Mouse (Mus musculus) heart, embryonic 14.5 days (tissue): Measurements from ENCODE around the gene Ppp6r3. TPM values are rescaled to one million over a fixed set of nuclear protein-coding genes. Genes with fewer than 3 reads are reported as not detected.

ENCODE experiments used
- ATAC-seq: fragments of 200-750 bp; cut with Nextera tagmentation; 2 replicates; pipeline ENCODE4 v1.8.0; 2017; ENCODE audit warnings: low read depth, moderate TSS enrichment; ENCODE audit not compliant: insufficient number of reproducible peaks, insufficient read depth, low FRiP score
- H3K27ac ChIP-seq, 2 experiments: fragments of 200-500 bp in 1 of 2; fragments of 300-500 bp in 1 of 2; sonication (generic) in 1 of 2; replicated peaks in 1 of 2; 2 replicates each; pipeline ENCODE4 v1.5.1; 2012 to 2014; ENCODE audit warnings: low read depth in 2 of 2, low read length in 2 of 2, control low read depth in 1 of 2, mild to moderate bottlenecking in 1 of 2, mixed read lengths in 1 of 2; ENCODE audit not compliant: control insufficient read depth in 1 of 2, insufficient read depth in 1 of 2
- H3K27me3 ChIP-seq: fragments of 300-500 bp; sonication (generic); 2 replicates; pipeline ENCODE4 v1.6.1; 2014; ENCODE audit warnings: mild to moderate bottlenecking, low read length, control low read depth; ENCODE audit not compliant: control insufficient read depth, insufficient read depth
- H3K36me3 ChIP-seq: fragments of 300-500 bp; sonication (generic); 2 replicates; pipeline ENCODE4 v1.6.1; 2014; ENCODE audit warnings: mild to moderate bottlenecking, control low read depth, low read length, mixed read lengths; ENCODE audit not compliant: control insufficient read depth, insufficient read depth
- H3K4me1 ChIP-seq, 2 experiments: fragments of 200-500 bp in 1 of 2; fragments of 300-500 bp in 1 of 2; sonication (generic) in 1 of 2; 2 replicates each; pipeline ENCODE4 v1.6.1; 2012 to 2014; ENCODE audit warnings: low read length in 2 of 2, control low read depth in 1 of 2, mixed read lengths in 1 of 2; ENCODE audit not compliant: control insufficient read depth in 2 of 2, insufficient read depth in 2 of 2
- H3K4me2 ChIP-seq: fragments of 300-500 bp; sonication (generic); 2 replicates; pipeline ENCODE4 v1.6.1; 2014; ENCODE audit warnings: mild to moderate bottlenecking, low read length
- H3K4me3 ChIP-seq, 2 experiments: fragments of 200-500 bp in 1 of 2; fragments of 300-500 bp in 1 of 2; sonication (generic) in 1 of 2; 2 replicates each; pipeline ENCODE4 v1.5.1; 2012 to 2014; ENCODE audit warnings: low read length in 2 of 2, mild to moderate bottlenecking in 2 of 2, control low read depth in 1 of 2, low read depth in 1 of 2, moderate library complexity in 1 of 2; ENCODE audit not compliant: control insufficient read depth in 1 of 2, insufficient read depth in 1 of 2
- H3K9ac ChIP-seq: fragments of 300-500 bp; sonication (generic); 2 replicates; pipeline ENCODE4 v1.6.1; 2014; ENCODE audit warnings: mild to moderate bottlenecking, low read length
- H3K9me3 ChIP-seq: fragments of 300-500 bp; sonication (generic); 2 replicates; pipeline ENCODE4 v1.6.1; 2016; ENCODE audit warnings: low read length, control low read depth; ENCODE audit not compliant: control insufficient read depth
- WGBS: fragments of 180-500 bp; shearing (Covaris S2); extraction: QIAGEN DNeasy Blood & Tissue Kit; methylation state at CpG from one replicate; pipeline ENCODE4 v1.1.7; 2014; 5-methylcytosine and 5-hydroxymethylcytosine counted together
- polyA plus RNA-seq: library from polyadenylated mRNA; unstranded; fragments of >200 nt; fragmentation: Nextera tagmentation; extraction: Ambion mirVana; gene quantifications from 2 replicates; pipeline ENCODE4 v1.2.1, GENCODE M21; 2014

The Ppp6r3 gene
- polyA plus RNA-seq, 1 experiment from 2014 or later: 55.6 TPM

DNA sequence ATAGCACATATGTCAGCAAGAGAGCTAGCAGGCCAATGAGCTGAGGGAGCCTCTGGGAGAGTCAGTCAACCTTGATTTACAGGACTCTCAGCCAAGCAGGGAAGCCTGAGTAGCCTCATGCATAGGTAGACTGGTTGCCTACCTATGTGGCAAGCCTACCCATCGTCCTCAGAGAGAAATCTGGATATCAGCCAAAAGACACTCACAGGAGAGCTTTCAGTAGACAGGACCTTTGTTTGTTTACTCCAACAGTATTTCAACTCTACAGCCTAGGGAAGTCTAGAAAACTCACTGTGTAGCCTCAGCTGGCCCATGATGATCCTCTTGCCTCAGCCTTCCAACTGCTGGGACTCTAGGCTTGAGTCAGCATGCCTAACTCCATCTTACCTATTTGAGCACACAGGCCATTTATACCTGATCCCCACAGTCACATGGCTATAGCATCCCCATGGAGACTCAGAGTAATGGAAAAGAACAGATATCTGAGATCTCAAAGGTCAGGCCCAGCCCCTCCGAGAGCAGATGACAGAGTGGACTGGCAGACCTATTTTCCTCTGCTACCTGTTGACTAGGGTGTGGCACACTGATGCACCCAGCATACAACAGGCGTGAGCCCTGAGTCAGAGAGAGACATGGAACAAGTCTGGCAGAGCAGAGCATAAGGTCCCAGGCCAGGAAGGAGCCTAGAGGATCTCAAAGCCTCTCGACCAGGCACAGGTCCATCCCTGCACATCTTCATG lies 37.2 kb upstream of the Ppp6r3 start:
- H3K4me2 ChIP-seq: no peak overlapping the region
- no peak for ATAC-seq
- peaks cover 8 to 17% of the 10 kb centered on the region in 2 experiments for H3K4me1 ChIP-seq
- H3K9ac ChIP-seq: no peak overlapping the region
- H3K9me3 ChIP-seq: no peaks in the 10 kb centered on the region
- 84% methylated on average over 4 of the region's 4 CpGs for WGBS
- H3K27ac ChIP-seq: no peak overlapping the region
- H3K36me3 ChIP-seq: peaks cover 67% of the 10 kb centered on the region
- no peaks in the 10 kb centered on the region for H3K27me3 ChIP-seq
- no peak overlapping the region for H3K4me3 ChIP-seq

DNA sequence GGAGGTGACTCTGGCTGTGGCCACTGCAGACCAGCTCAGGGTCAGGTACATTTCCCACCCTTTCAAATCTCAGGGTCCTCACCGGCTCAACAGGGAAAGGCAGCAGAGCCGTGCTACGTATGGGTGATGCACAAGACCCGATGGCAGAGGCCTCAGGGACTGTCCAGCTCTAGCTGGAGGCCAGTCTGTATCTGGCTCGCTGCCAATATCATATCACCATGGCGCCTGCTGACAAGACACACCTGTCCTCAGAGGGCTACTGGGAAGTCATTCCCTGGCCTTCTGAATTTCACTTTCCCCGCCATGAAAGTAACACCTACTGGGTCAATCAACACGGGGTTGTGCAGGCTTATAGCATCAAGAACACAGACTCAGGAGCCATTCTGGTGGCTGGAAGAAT lies 36.2 kb upstream of the Ppp6r3 start:
- H3K4me2 ChIP-seq: no peak overlapping the region
- H3K9me3 ChIP-seq: no peaks in the 10 kb centered on the region
- H3K27ac ChIP-seq: no peak overlapping the region
- H3K27me3 ChIP-seq: no peaks in the 10 kb centered on the region
- no peak overlapping the region for H3K4me3 ChIP-seq
- peaks cover 63% of the 10 kb centered on the region for H3K36me3 ChIP-seq
- 63% methylated on average over 8 of the region's 8 CpGs for WGBS
- no peak overlapping the region for H3K9ac ChIP-seq
- peaks cover 8 to 17% of the 10 kb centered on the region in 2 experiments for H3K4me1 ChIP-seq
- ATAC-seq: no peak

DNA sequence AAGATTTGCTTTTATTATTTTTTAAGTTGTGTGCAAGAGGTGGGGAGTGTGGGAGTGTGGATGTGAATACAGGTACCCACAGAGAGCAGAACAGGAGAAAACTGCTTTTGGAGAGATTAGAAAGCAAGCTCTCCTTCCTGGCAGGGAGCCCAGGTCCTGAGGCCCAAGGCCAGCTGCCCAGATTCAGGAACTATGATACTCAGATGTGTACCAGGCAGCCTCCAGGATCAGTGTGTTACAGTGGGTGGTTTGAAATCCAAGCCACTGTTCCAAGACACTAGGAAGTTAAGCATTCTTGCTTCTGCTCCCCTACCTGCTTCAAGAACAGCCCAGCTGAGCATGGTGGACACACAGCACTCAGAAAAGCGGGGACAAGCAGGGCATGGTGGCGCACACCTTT lies 35.3 kb upstream of the Ppp6r3 start:
- Histone ChIP-seq H3K27ac (no peak overlapping the region), H3K27me3 (no peaks in the 10 kb centered on the region), H3K4me3 (no peak overlapping the region), H3K4me2 (no peak overlapping the region), H3K9me3 (no peaks in the 10 kb centered on the region), H3K36me3 (peaks cover 67% of the 10 kb centered on the region), H3K9ac (no peak overlapping the region), H3K4me1 (peaks cover 8 to 17% of the 10 kb centered on the region in 2 experiments)
- 94% methylated on average over 2 of the region's 2 CpGs for WGBS
- no peak for ATAC-seq

DNA sequence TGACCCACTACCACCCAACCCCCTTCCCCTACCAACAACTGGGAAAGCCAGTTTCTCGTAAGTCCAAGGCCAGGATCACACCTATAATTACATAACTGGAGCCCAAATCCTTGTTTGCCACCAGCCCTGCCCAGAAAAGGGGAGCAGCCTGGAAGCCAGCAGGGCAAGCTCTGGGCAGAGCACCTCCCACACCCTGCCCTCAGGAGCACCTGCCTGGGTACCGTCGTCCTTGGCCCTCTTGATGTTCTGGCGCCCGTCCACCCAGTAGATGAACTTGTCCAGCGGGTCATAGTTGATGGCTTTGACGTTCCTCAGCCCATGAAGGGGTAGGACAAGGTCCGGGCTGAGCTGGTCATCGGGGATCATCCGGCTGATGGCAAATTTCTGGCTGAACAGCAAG lies 34.3 kb upstream of the Ppp6r3 start:
- no peaks in the 10 kb centered on the region for H3K27me3 ChIP-seq
- no peak overlapping the region for H3K27ac ChIP-seq
- 92% methylated on average over 10 of the region's 10 CpGs for WGBS
- H3K4me2 ChIP-seq: no peak overlapping the region
- H3K4me3 ChIP-seq: no peak overlapping the region
- H3K36me3 ChIP-seq: peaks cover 67% of the 10 kb centered on the region
- ATAC-seq: no peak
- no peak overlapping the region for H3K9ac ChIP-seq
- H3K9me3 ChIP-seq: no peaks in the 10 kb centered on the region
- peaks cover 8 to 17% of the 10 kb centered on the region in 2 experiments for H3K4me1 ChIP-seq

DNA sequence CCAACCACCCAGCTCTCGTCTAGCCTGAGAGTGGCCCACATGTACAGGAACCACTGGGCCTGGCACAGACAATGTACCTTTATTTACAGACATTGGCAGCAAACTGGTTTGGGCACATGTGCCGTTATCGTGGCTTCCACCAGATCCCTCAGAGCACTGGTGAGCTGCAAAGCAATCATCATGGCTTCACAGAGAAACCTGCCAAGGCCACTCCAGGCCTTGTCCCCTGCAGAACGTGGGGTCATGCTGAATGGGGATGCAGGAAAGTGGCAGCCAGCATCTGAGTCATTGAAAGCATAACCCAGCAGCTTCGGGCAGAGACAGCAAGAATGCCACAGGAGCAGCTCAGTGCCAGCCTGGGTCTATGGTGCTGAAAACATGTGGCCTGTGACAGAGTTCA lies 18.8 kb upstream of the Ppp6r3 start:
- 88% methylated on average over 5 of the region's 5 CpGs for WGBS
- Histone ChIP-seq H3K4me3 (no peak overlapping the region), H3K36me3 (peaks cover 85% of the 10 kb centered on the region), H3K27ac (no peak overlapping the region), H3K4me2 (no peak overlapping the region), H3K27me3 (no peaks in the 10 kb centered on the region), H3K4me1 (no peaks in the 10 kb centered on the region), H3K9ac (no peak overlapping the region), H3K9me3 (no peaks in the 10 kb centered on the region)
- no peak for ATAC-seq

DNA sequence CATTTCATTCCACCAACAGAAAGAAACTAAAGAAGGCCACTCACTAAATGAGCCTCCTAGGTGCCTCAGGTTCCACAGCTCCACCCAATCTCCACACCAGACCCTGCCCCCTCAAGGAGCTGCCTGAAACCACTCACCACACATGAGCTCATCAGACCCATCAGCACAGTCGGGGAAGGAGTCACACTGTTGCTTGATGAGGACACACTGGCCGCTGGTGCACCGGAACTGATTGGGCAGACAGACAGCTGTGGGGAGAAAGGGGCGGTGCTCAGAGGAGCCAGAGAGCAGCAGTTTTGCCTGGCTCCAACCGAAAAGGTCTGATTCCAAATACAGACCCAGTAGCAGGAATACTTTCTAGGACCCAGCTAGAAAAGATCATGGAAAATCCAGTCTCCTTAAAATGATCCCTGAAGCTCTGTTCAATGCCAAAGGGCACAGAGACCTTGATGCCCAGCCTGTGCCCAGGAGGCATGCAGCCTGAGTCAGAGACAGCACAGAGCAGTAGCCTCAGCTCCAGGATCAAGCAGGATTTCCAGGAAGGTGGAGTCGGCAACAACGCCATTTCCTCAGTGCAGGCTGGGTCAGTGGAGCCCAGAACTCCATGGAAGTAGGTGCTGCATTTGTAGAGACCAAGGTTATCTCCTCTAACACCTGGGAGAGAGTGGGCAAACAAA lies 18.0 kb upstream of the Ppp6r3 start:
- ATAC-seq: no peak
- H3K9ac ChIP-seq: no peak overlapping the region
- WGBS: 71% methylated on average over 7 of the region's 7 CpGs

DNA sequence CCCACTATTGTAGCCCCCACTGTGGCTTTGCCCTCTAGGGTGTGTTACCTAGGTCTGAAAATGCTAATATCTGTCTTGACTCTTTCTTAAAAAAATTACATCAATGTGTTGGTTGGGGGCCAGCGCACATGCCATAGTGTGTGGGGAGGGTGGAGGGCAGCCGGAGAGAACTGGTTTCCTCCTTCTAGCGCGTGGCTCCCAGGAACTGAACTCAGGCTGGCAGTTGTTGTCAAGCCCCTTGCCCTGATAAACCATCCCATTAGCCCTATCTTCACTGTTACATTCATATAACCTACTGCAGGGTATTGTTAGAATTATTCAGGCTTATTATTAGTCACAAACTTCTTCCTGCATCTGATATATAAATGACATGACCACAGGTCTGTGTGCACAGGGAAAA lies 14.4 kb upstream of the Ppp6r3 start:
- whole genome bisulfite sequencing: 88% methylated on average over 4 of the region's 4 CpGs
- no peak overlapping the region for H3K9ac ChIP-seq
- no peaks in the 10 kb centered on the region for H3K4me1 ChIP-seq
- no peak overlapping the region for H3K27ac ChIP-seq
- no peaks in the 10 kb centered on the region for H3K27me3 ChIP-seq
- no peak overlapping the region for H3K4me3 ChIP-seq
- no peak overlapping the region for H3K4me2 ChIP-seq
- H3K36me3 ChIP-seq: peaks cover 82% of the 10 kb centered on the region
- no peaks in the 10 kb centered on the region for H3K9me3 ChIP-seq
- ATAC-seq: no peak

More for the DNA sequence above, 18.0 kb upstream of the Ppp6r3 start:
- H3K36me3 ChIP-seq: peaks cover 79% of the 10 kb centered on the region
- no peak overlapping the region for H3K4me3 ChIP-seq
- H3K4me1 ChIP-seq: no peaks in the 10 kb centered on the region
- H3K4me2 ChIP-seq: no peak overlapping the region
- no peaks in the 10 kb centered on the region for H3K27me3 ChIP-seq
- no peak overlapping the region for H3K27ac ChIP-seq
- no peaks in the 10 kb centered on the region for H3K9me3 ChIP-seq
